Mouse (Mus musculus) neural tube, embryonic 12.5 days (tissue): ENCODE measurements around the gene Hipk2. TPM values are rescaled to one million over a fixed set of nuclear protein-coding genes. Genes with fewer than 3 reads are reported as not detected.

Source experiments
- ATAC-seq: fragments of 200-750 bp; cut with Nextera tagmentation; 2 replicates; pipeline ENCODE4 v1.8.0; 2017; ENCODE audit warnings: low read depth, mild to moderate bottlenecking, moderate TSS enrichment, moderate library complexity; ENCODE audit not compliant: low FRiP score
- H3K27ac ChIP-seq: fragments of 300-500 bp; sonication (generic); 2 replicates; pipeline ENCODE4 v1.5.1; 2016
- H3K27me3 ChIP-seq: fragments of 300-500 bp; sonication (generic); replicated peaks from 2 replicates; pipeline ENCODE4 v1.6.1; 2016; ENCODE audit warnings: mild to moderate bottlenecking
- H3K36me3 ChIP-seq: fragments of 300-500 bp; sonication (generic); 2 replicates; pipeline ENCODE4 v1.6.1; 2016; ENCODE audit warnings: mild to moderate bottlenecking
- H3K4me1 ChIP-seq: fragments of 300-500 bp; sonication (generic); 2 replicates; pipeline ENCODE4 v1.6.1; 2016
- H3K4me2 ChIP-seq: fragments of 300-500 bp; sonication (generic); replicated peaks from 2 replicates; pipeline ENCODE4 v1.6.1; 2016; ENCODE audit warnings: mild to moderate bottlenecking
- H3K4me3 ChIP-seq: fragments of 300-500 bp; sonication (generic); 2 replicates; pipeline ENCODE4 v1.5.1; 2016
- H3K9ac ChIP-seq: fragments of 300-500 bp; sonication (generic); 2 replicates; pipeline ENCODE4 v1.6.1; 2016; ENCODE audit warnings: mild to moderate bottlenecking
- H3K9me3 ChIP-seq: fragments of 300-500 bp; sonication (generic); 2 replicates; pipeline ENCODE4 v1.6.1; 2016; ENCODE audit warnings: mild to moderate bottlenecking
- WGBS: fragments of 180-500 bp; shearing (Covaris S2); methylation state at CpG from one replicate; pipeline ENCODE4 v1.1.7; 2016; 5-methylcytosine and 5-hydroxymethylcytosine counted together
- polyA plus RNA-seq: library from polyadenylated mRNA; unstranded; fragments of >200 nt; fragmentation: Nextera tagmentation; extraction: Ambion mirVana; gene quantifications from 2 replicates; pipeline ENCODE4 v1.2.1, GENCODE M21; 2016

The Hipk2 gene
- polyA plus RNA-seq, 1 experiment from 2014 or later = 32.7 TPM

DNA sequence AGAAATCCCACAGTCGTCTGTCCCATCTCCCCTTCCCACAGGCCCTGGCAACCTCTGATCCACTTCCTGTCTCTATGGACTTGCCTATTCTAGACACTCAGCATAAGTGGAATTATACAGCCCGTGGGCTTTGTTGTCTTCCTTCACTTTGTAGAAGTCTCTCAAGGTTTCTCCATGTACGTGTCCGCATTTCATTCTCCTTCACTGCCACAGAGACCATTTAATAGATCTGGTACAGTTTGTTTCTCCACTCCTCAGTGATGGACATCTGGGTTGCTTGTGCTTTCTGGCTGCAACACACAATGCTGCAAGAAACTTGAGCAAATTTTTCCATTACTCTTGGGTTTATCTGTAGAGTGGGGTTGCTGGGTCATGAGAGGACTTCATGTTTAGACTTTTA is 36.1 kb downstream of the Hipk2 start:
- no peak for ATAC-seq
- Histone ChIP-seq H3K27me3 (no peaks in the 10 kb centered on the region), H3K4me1 (peaks cover 16% of the 10 kb centered on the region), H3K4me3 (no peak overlapping the region), H3K36me3 (peaks cover 6% of the 10 kb centered on the region), H3K27ac (no peak overlapping the region), H3K9me3 (no peaks in the 10 kb centered on the region), H3K4me2 (no peak overlapping the region), H3K9ac (no peak overlapping the region)
- 84% methylated on average over 4 of the region's 4 CpGs for WGBS

- no peak overlapping the region for H3K27ac ChIP-seq
- no peak overlapping the region for H3K4me3 ChIP-seq
- WGBS = 75% methylated on average over 4 of the region's 4 CpGs
- H3K4me1 ChIP-seq = peaks cover 20% of the 10 kb centered on the region
- H3K9me3 ChIP-seq = no peaks in the 10 kb centered on the region
- peaks cover 6% of the 10 kb centered on the region for H3K36me3 ChIP-seq
- H3K27me3 ChIP-seq = no peaks in the 10 kb centered on the region
- no peak overlapping the region for H3K4me2 ChIP-seq
- no peak overlapping the region for H3K9ac ChIP-seq
- no peak for ATAC-seq
Measured at GRCm38 (mm10) chr6:38838061-38838460, 37.9 kb downstream of the Hipk2 start.

DNA sequence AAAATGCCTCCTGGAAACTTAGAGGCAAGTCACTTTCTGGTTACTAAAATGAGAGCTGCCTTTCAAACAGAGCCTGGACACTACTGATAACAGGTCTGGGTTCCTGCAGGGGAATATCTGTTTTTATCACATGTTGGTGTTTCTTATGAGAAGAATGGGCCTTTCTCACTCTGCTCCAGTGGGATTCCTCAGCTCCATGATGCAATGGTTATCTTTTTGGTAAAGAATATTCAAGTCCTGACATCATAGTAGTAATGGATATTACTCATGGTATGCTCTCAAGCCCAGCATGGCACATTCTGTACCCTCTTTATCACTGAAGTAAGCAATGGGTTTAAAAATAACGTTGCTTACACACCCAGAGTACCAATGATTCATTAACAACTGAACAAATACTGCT is 40.7 kb downstream of the Hipk2 start:
- Histone ChIP-seq H3K27ac (no peak overlapping the region), H3K4me3 (no peak overlapping the region), H3K9ac (no peak overlapping the region), H3K4me1 (peaks cover 10% of the 10 kb centered on the region; the same call in 1 of the 2 replicates), H3K27me3 (no peaks in the 10 kb centered on the region), H3K9me3 (no peaks in the 10 kb centered on the region), H3K36me3 (peaks cover 6% of the 10 kb centered on the region), H3K4me2 (no peak overlapping the region)
- 87% methylated on average over 1 of the region's 1 CpGs for WGBS
- no peak for ATAC-seq

GRCm38 (mm10) chr6:38834727-38835126 is 41.2 kb downstream of the Hipk2 start:
- no peak for ATAC-seq
- no peak overlapping the region for H3K27ac ChIP-seq
- H3K4me3 ChIP-seq = no peak overlapping the region
- WGBS = 83% methylated on average over 2 of the region's 2 CpGs
- H3K36me3 ChIP-seq = peaks cover 6% of the 10 kb centered on the region
- no peaks in the 10 kb centered on the region for H3K27me3 ChIP-seq
- H3K4me2 ChIP-seq = no peak overlapping the region
- H3K9ac ChIP-seq = no peak overlapping the region
- peaks cover 9% of the 10 kb centered on the region; the same call in 1 of the 2 replicates for H3K4me1 ChIP-seq
- no peaks in the 10 kb centered on the region for H3K9me3 ChIP-seq

DNA sequence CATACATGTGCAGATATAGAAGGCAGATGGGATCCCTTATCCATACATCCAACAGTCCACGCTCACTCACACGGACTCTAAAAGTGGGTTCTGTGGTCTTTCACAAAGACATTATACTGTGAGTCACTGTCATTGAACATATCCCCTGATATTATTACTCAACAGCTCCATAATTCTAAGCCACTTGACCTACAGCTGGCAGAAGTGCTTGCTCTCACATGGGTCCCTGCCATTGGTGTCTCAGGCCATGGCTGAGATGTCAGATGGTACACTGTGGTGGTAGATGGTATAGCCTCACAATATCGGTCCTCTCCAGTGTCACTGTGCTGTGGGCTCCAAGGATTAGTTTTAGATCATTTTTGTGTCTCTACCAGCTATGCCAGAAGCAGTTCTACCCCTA is 42.2 kb downstream of the Hipk2 start:
- no peak for ATAC-seq

GRCm38 (mm10) chr6:38829452-38829851 is 46.5 kb downstream of the Hipk2 start:
- Histone ChIP-seq H3K27ac (no peak overlapping the region), H3K9me3 (no peaks in the 10 kb centered on the region), H3K4me3 (no peak overlapping the region), H3K27me3 (no peaks in the 10 kb centered on the region), H3K4me2 (no peak overlapping the region), H3K4me1 (peaks cover 3% of the 10 kb centered on the region; the same call in 1 of the 2 replicates), H3K9ac (no peak overlapping the region), H3K36me3 (no peaks in the 10 kb centered on the region)
- 80% methylated on average over 3 of the region's 3 CpGs for WGBS
- no peak for ATAC-seq

More for the DNA sequence above, 42.2 kb downstream of the Hipk2 start:
- H3K36me3 ChIP-seq = peaks cover 6% of the 10 kb centered on the region
- no peak overlapping the region for H3K4me2 ChIP-seq
- no peak overlapping the region for H3K27ac ChIP-seq
- H3K4me1 ChIP-seq = peaks cover 9% of the 10 kb centered on the region; the same call in 1 of the 2 replicates
- no peaks in the 10 kb centered on the region for H3K27me3 ChIP-seq
- H3K4me3 ChIP-seq = no peak overlapping the region
- 91% methylated on average over 3 of the region's 3 CpGs for WGBS
- H3K9ac ChIP-seq = no peak overlapping the region
- H3K9me3 ChIP-seq = no peaks in the 10 kb centered on the region

DNA sequence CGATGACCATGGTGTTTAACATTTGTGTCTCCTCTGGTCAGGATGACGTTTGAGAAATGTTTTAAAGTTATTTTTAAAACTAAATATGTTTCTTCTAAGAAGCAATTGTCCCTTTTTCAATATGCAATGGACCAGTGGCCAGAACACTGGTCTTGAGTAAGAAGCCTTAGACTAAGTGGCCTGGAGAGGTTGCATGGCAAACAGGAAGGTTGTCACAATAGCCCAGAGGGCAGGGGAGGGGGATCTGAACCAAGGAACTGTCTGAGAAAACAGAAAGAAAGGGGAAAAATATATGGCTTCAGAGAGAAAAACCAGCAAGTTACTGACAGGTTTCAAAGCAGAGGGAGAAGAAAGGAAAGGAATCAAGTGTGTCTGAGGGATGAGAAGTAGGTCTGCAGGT is 47.8 kb downstream of the Hipk2 start:
- H3K4me2 ChIP-seq = no peak overlapping the region
- WGBS = 95% methylated on average over 2 of the region's 2 CpGs
- H3K36me3 ChIP-seq = no peaks in the 10 kb centered on the region
- no peak overlapping the region for H3K4me3 ChIP-seq
- ATAC-seq = no peak
- H3K27ac ChIP-seq = no peak overlapping the region
- H3K27me3 ChIP-seq = no peaks in the 10 kb centered on the region
- no peaks in the 10 kb centered on the region for H3K9me3 ChIP-seq
- H3K9ac ChIP-seq = no peak overlapping the region
- no peaks in the 10 kb centered on the region for H3K4me1 ChIP-seq

- no peak for ATAC-seq
- Histone ChIP-seq H3K4me2 (no peak overlapping the region), H3K4me1 (no peaks in the 10 kb centered on the region), H3K9ac (no peak overlapping the region), H3K27ac (no peak overlapping the region), H3K4me3 (no peak overlapping the region), H3K36me3 (no peaks in the 10 kb centered on the region), H3K27me3 (no peaks in the 10 kb centered on the region), H3K9me3 (no peaks in the 10 kb centered on the region)
- WGBS = 84% methylated on average over 5 of the region's 5 CpGs
Measured at GRCm38 (mm10) chr6:38827435-38827834, 48.5 kb downstream of the Hipk2 start.

DNA sequence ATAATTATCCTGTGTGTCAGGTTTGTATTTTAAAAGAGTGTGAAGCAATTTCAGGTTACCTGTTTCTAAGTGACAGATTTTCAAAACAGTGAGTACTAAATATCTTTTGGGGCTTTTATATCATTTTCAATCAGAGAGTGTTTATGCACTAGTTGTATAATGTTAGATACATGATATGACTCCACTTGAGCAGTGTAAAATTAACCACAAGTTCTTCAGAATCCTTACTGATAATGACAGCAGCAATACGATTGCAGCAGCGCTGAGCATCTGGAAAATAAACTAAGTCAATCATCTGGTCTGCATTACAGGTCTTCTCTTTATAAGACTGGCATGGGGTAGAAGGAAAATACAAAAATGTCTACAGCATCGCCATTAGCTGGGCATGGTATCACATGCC is 49.1 kb downstream of the Hipk2 start:
- Histone ChIP-seq H3K27me3 (no peaks in the 10 kb centered on the region), H3K4me1 (no peaks in the 10 kb centered on the region), H3K9ac (no peak overlapping the region), H3K27ac (no peak overlapping the region), H3K4me3 (no peak overlapping the region), H3K36me3 (no peaks in the 10 kb centered on the region), H3K9me3 (no peaks in the 10 kb centered on the region), H3K4me2 (no peak overlapping the region)
- 89% methylated on average over 3 of the region's 3 CpGs for WGBS
- no peak for ATAC-seq

DNA sequence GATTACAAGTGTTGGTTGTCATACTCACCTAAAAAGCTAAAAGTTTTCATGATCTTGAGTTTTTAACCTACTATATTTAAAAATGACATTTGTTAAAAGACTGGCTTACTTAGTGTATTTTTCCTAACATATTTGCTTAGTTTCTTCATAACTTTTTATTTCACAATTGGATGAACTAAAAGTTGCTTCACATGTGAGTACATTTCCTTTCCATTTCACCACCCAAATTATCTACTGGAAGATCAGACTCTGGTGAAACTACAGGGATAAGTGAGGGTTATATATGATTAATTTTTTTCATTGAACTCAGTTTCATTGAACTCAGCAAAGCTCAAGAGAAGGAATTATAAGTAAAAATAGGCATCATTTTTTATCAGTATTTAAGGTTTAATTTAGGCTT is 50.1 kb downstream of the Hipk2 start:
- Histone ChIP-seq H3K4me2 (no peak overlapping the region), H3K4me3 (no peak overlapping the region), H3K27me3 (no peaks in the 10 kb centered on the region), H3K36me3 (no peaks in the 10 kb centered on the region), H3K27ac (no peak overlapping the region), H3K9me3 (no peaks in the 10 kb centered on the region), H3K9ac (no peak overlapping the region), H3K4me1 (no peaks in the 10 kb centered on the region)
- no peak for ATAC-seq

DNA sequence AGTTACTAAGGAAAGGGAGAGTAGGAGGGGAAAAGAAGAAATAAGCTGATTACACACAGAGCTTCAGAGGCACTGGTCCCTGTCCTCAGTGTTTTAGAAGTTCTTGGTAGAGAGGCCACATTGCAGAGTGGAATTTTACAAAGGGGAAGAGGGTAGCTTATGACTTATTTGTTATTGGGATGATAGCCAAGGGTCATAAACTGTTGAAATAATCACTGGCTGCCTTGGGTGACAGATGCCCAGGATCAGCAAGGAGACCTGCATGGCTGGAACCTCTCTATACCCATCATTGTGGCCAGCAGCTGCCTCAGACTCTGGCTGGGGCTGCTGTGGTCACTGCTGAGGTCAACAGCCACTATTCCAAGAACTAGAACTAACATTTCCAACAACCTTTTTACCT is 52.1 kb downstream of the Hipk2 start:
- Histone ChIP-seq H3K27me3 (no peaks in the 10 kb centered on the region), H3K36me3 (peaks cover 6% of the 10 kb centered on the region), H3K4me2 (no peak overlapping the region), H3K9ac (no peak overlapping the region), H3K27ac (no peak overlapping the region), H3K4me1 (no peaks in the 10 kb centered on the region), H3K4me3 (no peak overlapping the region), H3K9me3 (no peaks in the 10 kb centered on the region)
- ATAC-seq = no peak

DNA sequence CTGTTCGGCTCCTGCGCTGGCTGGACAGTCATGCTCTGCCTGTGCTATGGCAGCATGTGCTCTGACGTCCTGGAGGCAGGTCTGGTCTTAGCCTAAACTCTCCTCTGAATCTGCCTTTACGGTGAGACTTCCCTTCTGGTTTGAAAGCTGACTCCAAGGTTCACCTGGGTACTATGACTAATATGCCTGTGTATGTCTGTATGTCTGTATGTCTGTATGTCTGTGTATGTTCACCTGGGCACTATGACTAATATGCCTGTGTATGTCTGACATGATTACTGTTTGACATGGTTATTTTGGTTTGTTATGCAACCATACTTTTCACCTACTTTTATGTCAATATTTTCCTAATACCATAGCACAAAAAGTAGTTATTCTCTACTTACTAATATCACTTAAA is 52.8 kb downstream of the Hipk2 start:
- Histone ChIP-seq H3K36me3 (peaks cover 12% of the 10 kb centered on the region), H3K4me1 (no peaks in the 10 kb centered on the region), H3K4me3 (no peak overlapping the region), H3K9me3 (no peaks in the 10 kb centered on the region), H3K27me3 (no peaks in the 10 kb centered on the region), H3K27ac (no peak overlapping the region), H3K9ac (no peak overlapping the region), H3K4me2 (no peak overlapping the region)
- no peak for ATAC-seq
- 97% methylated on average over 4 of the region's 4 CpGs for WGBS

- WGBS = 85% methylated on average over 2 of the region's 2 CpGs
- H3K4me1 ChIP-seq = no peaks in the 10 kb centered on the region
- H3K27ac ChIP-seq = no peak overlapping the region
- ATAC-seq = no peak
- no peak overlapping the region for H3K4me2 ChIP-seq
- H3K27me3 ChIP-seq = no peaks in the 10 kb centered on the region
- H3K9me3 ChIP-seq = no peaks in the 10 kb centered on the region
- H3K9ac ChIP-seq = no peak overlapping the region
- H3K4me3 ChIP-seq = no peak overlapping the region
- peaks cover 27% of the 10 kb centered on the region for H3K36me3 ChIP-seq
Measured at GRCm38 (mm10) chr6:38821686-38822085, 54.3 kb downstream of the Hipk2 start.
